7 mouse cellular contexts compared by ENCODE assay signal in the genomic region with DNA sequence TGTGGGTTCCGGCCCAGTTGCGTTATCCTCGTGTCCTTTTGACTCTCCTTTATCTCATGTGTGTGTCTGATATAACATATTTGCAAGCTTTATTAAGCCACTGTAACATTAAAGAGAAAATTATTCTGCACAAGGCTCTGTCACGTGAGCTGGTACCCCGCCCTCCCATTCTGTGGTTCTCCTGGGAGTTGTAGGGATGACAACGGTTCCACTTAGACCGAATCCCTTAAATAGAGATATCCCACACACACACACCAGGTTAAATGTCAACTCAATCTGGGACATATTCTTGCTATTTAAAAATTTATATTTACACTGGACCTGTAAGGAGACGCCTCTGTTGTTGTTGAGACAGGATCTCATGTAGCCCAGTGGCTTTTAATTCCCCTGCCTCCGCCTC. TPM values are rescaled to one million over a fixed set of nuclear protein-coding genes. Genes with fewer than 3 reads are reported as not detected.
A peak's percentile ranks its signal among the peaks of the same experiment; 100 is the strongest.
DNase-seq lines count a peak whose midpoint lies in the region; ATAC-seq lines count a peak whose summit lies in the region.

No protein-coding gene starts in this region.

- H3K4me1 ChIP-seq in brown adipose tissue, adult 24 weeks (ENCODE audit: control insufficient read depth, insufficient read depth, insufficient read length, low read length), result peaks cover 3% of the 10 kb centered on the region
- peaks cover 15% of the 10 kb centered on the region for H3K4me1 ChIP-seq in forebrain, embryonic 13.5 days
- H3K4me1 ChIP-seq in liver, embryonic 11.5 days (replicated peaks; ENCODE audit: control insufficient read depth, insufficient read depth, low read length), result peaks cover 8% of the 10 kb centered on the region; the same call in 1 of the 2 replicates
- H3K4me1 ChIP-seq in stomach, embryonic 16.5 days (ENCODE audit: control insufficient read depth, insufficient read depth, low read length), result peaks cover 9% of the 10 kb centered on the region

- no peaks in the 10 kb centered on the region for H3K9me3 ChIP-seq in forebrain, embryonic 13.5 days (replicated peaks)
- H3K9me3 ChIP-seq in liver, embryonic 11.5 days (ENCODE audit: control insufficient read depth, low read length), result no peaks in the 10 kb centered on the region
- H3K9me3 ChIP-seq in stomach, embryonic 16.5 days (replicated peaks; ENCODE audit: control insufficient read depth, low read length), result no peaks in the 10 kb centered on the region

- 3% methylated on average over 9 of the region's 9 CpGs for WGBS in forebrain, embryonic 13.5 days
- WGBS in liver, embryonic 11.5 days, result 7% methylated on average over 9 of the region's 9 CpGs
- 6% methylated on average over 9 of the region's 9 CpGs for WGBS in stomach, embryonic 16.5 days

- ATAC-seq in forebrain, embryonic 13.5 days, result no peak
- no peak for ATAC-seq in liver, embryonic 11.5 days (replicated peaks; ENCODE audit: low FRiP score)
- ATAC-seq in stomach, embryonic 16.5 days (ENCODE audit: insufficient read depth, low FRiP score), result no peak

- no peaks in the 10 kb centered on the region for H3K36me3 ChIP-seq in forebrain, embryonic 13.5 days (ENCODE audit: poor library complexity, severe bottlenecking)
- no peaks in the 10 kb centered on the region for H3K36me3 ChIP-seq in liver, embryonic 11.5 days (ENCODE audit: control insufficient read depth, insufficient read depth, low read length)
- no peaks in the 10 kb centered on the region for H3K36me3 ChIP-seq in stomach, embryonic 16.5 days (ENCODE audit: control insufficient read depth, insufficient read depth, low read length)

- peak; percentile 41 to 57 for DNase-seq in left cerebral cortex, postnatal 25 days (ENCODE audit: low spot score in 2 of 2)
- no peak for DNase-seq in left cerebral cortex, adult 9 months (ENCODE audit: low spot score in 2 of 2)
- DNase-seq in liver, embryonic 11.5 days (ENCODE audit: low spot score), result no peak
- DNase-seq in urinary bladder, adult 2 months (ENCODE audit: low spot score), result no peak

- 0 out of 2 replicates have a peak, but pooled peaks cover 3% of the 10 kb centered on the region for H3K27me3 ChIP-seq in forebrain, embryonic 13.5 days
- no peaks in the 10 kb centered on the region for H3K27me3 ChIP-seq in liver, embryonic 11.5 days (replicated peaks; ENCODE audit: control insufficient read depth, insufficient read depth, low read length)
- H3K27me3 ChIP-seq in stomach, embryonic 16.5 days (ENCODE audit: control insufficient read depth, insufficient read depth, low read length), result no peaks in the 10 kb centered on the region

- H3K4me3 ChIP-seq in brown adipose tissue, adult 24 weeks (ENCODE audit: insufficient read depth, low read depth, low read length), result peak overlapping the region; percentile 68
- H3K4me3 ChIP-seq in forebrain, embryonic 13.5 days, result peak overlapping the region; percentile 56
- peak overlapping the region; percentile 64 for H3K4me3 ChIP-seq in liver, embryonic 11.5 days (ENCODE audit: low read depth, low read length)
- H3K4me3 ChIP-seq in stomach, embryonic 16.5 days (replicated peaks; ENCODE audit: low read length), result peak overlapping the region; percentile 59

- peak overlapping the region; percentile 79 for H3K4me2 ChIP-seq in forebrain, embryonic 13.5 days
- H3K4me2 ChIP-seq in liver, embryonic 11.5 days, result peak overlapping the region; percentile 96
- H3K4me2 ChIP-seq in stomach, embryonic 16.5 days (ENCODE audit: low read depth, low read length), result peak overlapping the region; percentile 66

- intact Hi-C loops in left cerebral cortex, postnatal 25 days (cut with DNase I), result loop anchor here (5.0 kb wide), 2 partner anchors 357 to 682 kb away; a partner anchor contains a TSS

- H3K9ac ChIP-seq in forebrain, embryonic 13.5 days, result peak overlapping the region; percentile 52
- peak overlapping the region; percentile 48 for H3K9ac ChIP-seq in liver, embryonic 11.5 days (ENCODE audit: low read depth, low read length)
- peak overlapping the region; percentile 37 for H3K9ac ChIP-seq in stomach, embryonic 16.5 days (ENCODE audit: low read length)

- no peak overlapping the region for H3K27ac ChIP-seq in brown adipose tissue, adult 24 weeks (replicated peaks; ENCODE audit: low read depth, low read length)
- H3K27ac ChIP-seq in forebrain, embryonic 13.5 days, result no peak overlapping the region
- no peak overlapping the region for H3K27ac ChIP-seq in liver, embryonic 11.5 days (ENCODE audit: low read depth, low read length)
- H3K27ac ChIP-seq in stomach, embryonic 16.5 days (ENCODE audit: low read length), result no peak overlapping the region

RNA-seq across cellular contexts. Expression of a gene that starts 14.6 kb away (rescaled TPM):
- 1 to 10 TPM; 6.5 to 7.0 TPM for total RNA-seq in left cerebral cortex, postnatal 25 days (2021)
- 3.4 and 4.6 TPM in 2 replicates for polyA plus RNA-seq in brown adipose tissue, adult 24 weeks (2012; ENCODE audit: insufficient read depth, insufficient read length, missing spikeins)
- polyA plus RNA-seq in forebrain, embryonic 13.5 days (2015; fragmentation: Nextera tagmentation; extraction: Ambion mirVana), result 20.7 and 22.4 TPM in 2 replicates
- polyA plus RNA-seq in liver, embryonic 11.5 days (2014; fragmentation: Nextera tagmentation; extraction: Ambion mirVana), result 14.3 and 14.8 TPM in 2 replicates
- 15.1 and 17.2 TPM in 2 replicates for polyA plus RNA-seq in stomach, embryonic 16.5 days (2015; fragmentation: Nextera tagmentation; extraction: Ambion mirVana)
- 7.6 and 7.8 TPM in 2 replicates for polyA plus RNA-seq in urinary bladder, adult 2 months (2012; rRNA removed)

RNA-seq across cellular contexts. Expression of a gene that starts 49.8 kb away (rescaled TPM):
- total RNA-seq in left cerebral cortex, postnatal 25 days (2021), result 10 to 100 TPM; 23.7 to 25.3 TPM
- 1.8 and 3.7 TPM in 2 replicates for polyA plus RNA-seq in brown adipose tissue, adult 24 weeks (2012; ENCODE audit: insufficient read depth, insufficient read length, missing spikeins)
- polyA plus RNA-seq in forebrain, embryonic 13.5 days (2015; fragmentation: Nextera tagmentation; extraction: Ambion mirVana), result 21.2 and 26.8 TPM in 2 replicates
- polyA plus RNA-seq in liver, embryonic 11.5 days (2014; fragmentation: Nextera tagmentation; extraction: Ambion mirVana), result 5.6 and 6.3 TPM in 2 replicates
- polyA plus RNA-seq in stomach, embryonic 16.5 days (2015; fragmentation: Nextera tagmentation; extraction: Ambion mirVana), result 11.5 and 11.8 TPM in 2 replicates
- polyA plus RNA-seq in urinary bladder, adult 2 months (2012; rRNA removed), result 9.2 and 11.9 TPM in 2 replicates

RNA-seq across cellular contexts. Expression of a gene that starts 51.2 kb away (rescaled TPM):
- total RNA-seq in left cerebral cortex, postnatal 25 days (2021), result not detected
- not detected in 2 replicates for polyA plus RNA-seq in brown adipose tissue, adult 24 weeks (2012; ENCODE audit: insufficient read depth, insufficient read length, missing spikeins)
- polyA plus RNA-seq in forebrain, embryonic 13.5 days (2015; fragmentation: Nextera tagmentation; extraction: Ambion mirVana), result 0.24 TPM in 1 of 2 replicates, not detected in the other
- 0.12 and 0.25 TPM in 2 replicates for polyA plus RNA-seq in liver, embryonic 11.5 days (2014; fragmentation: Nextera tagmentation; extraction: Ambion mirVana)
- 0.15 TPM in 1 of 2 replicates, not detected in the other for polyA plus RNA-seq in stomach, embryonic 16.5 days (2015; fragmentation: Nextera tagmentation; extraction: Ambion mirVana)
- 0.04 TPM in 2 replicates for polyA plus RNA-seq in urinary bladder, adult 2 months (2012; rRNA removed)

Comparison
In these comparisons a context has a peak if more than half of its experiments do, and no peak if none do; other contexts are left out.
1. DNase-seq: peak in left cerebral cortex, postnatal 25 days (2 of 2); none in left cerebral cortex, adult 9 months (0 of 2), liver, embryonic 11.5 days (single experiment) and urinary bladder, adult 2 months (single experiment).
2. Peak in every context shown above with its lines, with median percentiles within 50 percentile points of each other: H3K4me3 ChIP-seq, H3K4me2 ChIP-seq and H3K9ac ChIP-seq.